Mouse (Mus musculus) stomach, embryonic 14.5 days (tissue): ENCODE results near the gene Olfm2. TPM values are rescaled to one million over a fixed set of nuclear protein-coding genes. Genes with fewer than 3 reads are reported as not detected.
"Not testable (repeated sequence)": the region's sequence is repeated elsewhere in the genome, so short reads cannot be mapped to it uniquely, and the experiment has no call there.

Source experiments
- ATAC-seq: fragments of 200-750 bp; cut with Nextera tagmentation; 2 replicates; pipeline ENCODE4 v1.8.0; 2017; ENCODE audit warnings: low read depth, moderate TSS enrichment; ENCODE audit not compliant: insufficient number of reproducible peaks, insufficient read depth, low FRiP score
- H3K27ac ChIP-seq: fragments of 300-500 bp; sonication (generic); 2 replicates; pipeline ENCODE4 v1.5.1; 2014; ENCODE audit warnings: mild to moderate bottlenecking, low read length, moderate library complexity, mixed read lengths
- H3K27me3 ChIP-seq: fragments of 300-500 bp; sonication (generic); 2 replicates; pipeline ENCODE4 v1.6.1; 2014; ENCODE audit warnings: low read length, control low read depth, mixed read lengths; ENCODE audit not compliant: control insufficient read depth, insufficient read depth
- H3K36me3 ChIP-seq: fragments of 300-500 bp; sonication (generic); 2 replicates; pipeline ENCODE4 v1.6.1; 2014; ENCODE audit warnings: mild to moderate bottlenecking, control low read depth, low read length, moderate library complexity, mixed read lengths; ENCODE audit not compliant: control insufficient read depth, insufficient read depth
- H3K4me1 ChIP-seq: fragments of 300-500 bp; sonication (generic); 2 replicates; pipeline ENCODE4 v1.6.1; 2014; ENCODE audit warnings: low read length, control low read depth, mixed read lengths; ENCODE audit not compliant: control insufficient read depth, insufficient read depth
- H3K4me2 ChIP-seq: fragments of 300-500 bp; sonication (generic); replicated peaks from 2 replicates; pipeline ENCODE4 v1.6.1; 2014; ENCODE audit warnings: low read depth, low read length, control low read depth
- H3K4me3 ChIP-seq: fragments of 300-500 bp; sonication (generic); 2 replicates; pipeline ENCODE4 v1.5.1; 2014; ENCODE audit warnings: low read depth, low read length, control low read depth
- H3K9ac ChIP-seq: fragments of 300-500 bp; sonication (generic); replicated peaks from 2 replicates; pipeline ENCODE4 v1.6.1; 2014; ENCODE audit warnings: low read depth, mild to moderate bottlenecking, control low read depth, low read length, moderate library complexity, mixed read lengths
- H3K9me3 ChIP-seq: fragments of 300-500 bp; sonication (generic); 2 replicates; pipeline ENCODE4 v1.6.1; 2016; ENCODE audit warnings: low read depth, low read length, control low read depth; ENCODE audit not compliant: control insufficient read depth
- WGBS: fragments of 180-500 bp; shearing (Covaris S2); extraction: QIAGEN DNeasy Blood & Tissue Kit; methylation state at CpG from one replicate; pipeline ENCODE4 v1.1.7; 2014; 5-methylcytosine and 5-hydroxymethylcytosine counted together
- polyA plus RNA-seq: library from polyadenylated mRNA; unstranded; fragments of >200 nt; fragmentation: Nextera tagmentation; extraction: Ambion mirVana; gene quantifications from 2 replicates; pipeline ENCODE4 v1.2.1, GENCODE M21; 2014

The Olfm2 gene
- polyA plus RNA-seq, 1 experiment from 2014 or later, result 8.6 TPM

GRCm38 (mm10) chr9:20696107-20696712 lies 49.9 kb downstream of the Olfm2 start:
- Histone ChIP-seq H3K27ac (no peak overlapping the region), H3K4me1 (no peaks in the 10 kb centered on the region), H3K4me2 (no peak overlapping the region), H3K9ac (no peak overlapping the region), H3K9me3 (no peaks in the 10 kb centered on the region), H3K36me3 (no peaks in the 10 kb centered on the region), H3K4me3 (no peak overlapping the region), H3K27me3 (0 out of 2 replicates have a peak, but pooled peaks cover 3% of the 10 kb centered on the region)
- WGBS, result 77% methylated on average over 5 of the region's 5 CpGs
- no peak for ATAC-seq

- Histone ChIP-seq H3K4me3 (peak overlapping the region; percentile 21), H3K4me2 (peak overlapping the region; percentile 44), H3K27me3 (0 out of 2 replicates have a peak, but pooled peaks cover 3% of the 10 kb centered on the region), H3K27ac (no peak overlapping the region), H3K9me3 (no peaks in the 10 kb centered on the region), H3K36me3 (no peaks in the 10 kb centered on the region), H3K9ac (no peak overlapping the region; the same call in 1 of the 2 replicates), H3K4me1 (no peaks in the 10 kb centered on the region)
- WGBS, result 5% methylated on average over 25 of the region's 25 CpGs
- no peak for ATAC-seq
Measured at GRCm38 (mm10) chr9:20694721-20695235, 51.4 kb downstream of the Olfm2 start.

GRCm38 (mm10) chr9:20692863-20693262 lies 53.3 kb downstream of the Olfm2 start:
- ATAC-seq, result no peak
- WGBS, result 90% methylated on average over 3 of the region's 3 CpGs

GRCm38 (mm10) chr9:20690449-20690848 lies 55.7 kb downstream of the Olfm2 start:
- ATAC-seq, H3K27me3 ChIP-seq, H3K4me1 ChIP-seq, H3K4me2 ChIP-seq, H3K9me3 ChIP-seq, H3K4me3 ChIP-seq, H3K36me3 ChIP-seq, H3K9ac ChIP-seq, H3K27ac ChIP-seq: not testable (repeated sequence)
- WGBS, result 80% methylated on average over 2 of the region's 2 CpGs

More at GRCm38 (mm10) chr9:20692863-20693262, 53.3 kb downstream of the Olfm2 start:
- no peak overlapping the region for H3K4me2 ChIP-seq
- no peaks in the 10 kb centered on the region for H3K36me3 ChIP-seq
- no peak overlapping the region for H3K27ac ChIP-seq
- H3K9ac ChIP-seq, result no peak overlapping the region
- H3K27me3 ChIP-seq, result 0 out of 2 replicates have a peak, but pooled peaks cover 3% of the 10 kb centered on the region
- no peak overlapping the region for H3K4me3 ChIP-seq
- no peaks in the 10 kb centered on the region for H3K4me1 ChIP-seq
- H3K9me3 ChIP-seq, result no peaks in the 10 kb centered on the region

GRCm38 (mm10) chr9:20689913-20690312 lies 56.2 kb downstream of the Olfm2 start:
- Histone ChIP-seq H3K36me3 (no peaks in the 10 kb centered on the region), H3K9me3 (no peaks in the 10 kb centered on the region), H3K4me2 (no peak overlapping the region), H3K27me3 (no peaks in the 10 kb centered on the region), H3K4me1 (no peaks in the 10 kb centered on the region), H3K4me3 (no peak overlapping the region), H3K27ac (no peak overlapping the region), H3K9ac (no peak overlapping the region)
- WGBS, result 1% methylated on average over 4 of the region's 4 CpGs
- ATAC-seq, result peak; percentile 61; the same call in 1 of the 2 replicates

- Histone ChIP-seq H3K9me3 (no peaks in the 10 kb centered on the region), H3K4me3 (no peak overlapping the region), H3K4me1 (no peaks in the 10 kb centered on the region), H3K36me3 (no peaks in the 10 kb centered on the region), H3K27me3 (no peaks in the 10 kb centered on the region), H3K27ac (no peak overlapping the region), H3K9ac (no peak overlapping the region), H3K4me2 (no peak overlapping the region)
- WGBS, result 42% methylated on average over 1 of the region's 1 CpGs
- no peak for ATAC-seq
Measured at GRCm38 (mm10) chr9:20689403-20689802, 56.7 kb downstream of the Olfm2 start.

GRCm38 (mm10) chr9:20685081-20685861 lies 60.9 kb downstream of the Olfm2 start:
- Histone ChIP-seq H3K36me3 (no peaks in the 10 kb centered on the region), H3K27me3 (no peaks in the 10 kb centered on the region), H3K4me1 (no peaks in the 10 kb centered on the region), H3K4me2 (no peak overlapping the region), H3K9me3 (no peaks in the 10 kb centered on the region), H3K9ac (no peak overlapping the region), H3K27ac (no peak overlapping the region), H3K4me3 (no peak overlapping the region)
- WGBS, result 45% methylated on average over 17 of the region's 17 CpGs
- ATAC-seq, result no peak

- Histone ChIP-seq H3K9ac (no peak overlapping the region), H3K27me3 (no peaks in the 10 kb centered on the region), H3K36me3 (no peaks in the 10 kb centered on the region), H3K27ac (no peak overlapping the region), H3K9me3 (no peaks in the 10 kb centered on the region), H3K4me3 (no peak overlapping the region), H3K4me2 (no peak overlapping the region), H3K4me1 (no peaks in the 10 kb centered on the region)
- WGBS, result 71% methylated on average over 2 of the region's 2 CpGs
- no peak for ATAC-seq
Measured at GRCm38 (mm10) chr9:20682389-20682722, 63.8 kb downstream of the Olfm2 start.
